Mouse (Mus musculus): ENCODE results near the gene Stag1. TPM values are rescaled to one million over a fixed set of nuclear protein-coding genes. Genes with fewer than 3 reads are reported as not detected.
A peak's percentile ranks its signal among the peaks of the same experiment; 100 is the strongest.

Gene Stag1
- polyA plus RNA-seq, 1 experiment from 2014 or later, result 16.8 TPM

- H3K9ac ChIP-seq, result no peak overlapping the region
- no peak overlapping the region for H3K4me2 ChIP-seq
- H3K36me3 ChIP-seq (replicated peaks), result no peaks in the 10 kb centered on the region
- H3K27me3 ChIP-seq, result no peaks in the 10 kb centered on the region
- no peak for ATAC-seq (ENCODE audit: insufficient read depth)
- no peaks in the 10 kb centered on the region for H3K4me1 ChIP-seq (replicated peaks)
- H3K9me3 ChIP-seq (replicated peaks), result no peaks in the 10 kb centered on the region
- no peak overlapping the region for H3K27ac ChIP-seq (replicated peaks)
- no peak overlapping the region for H3K4me3 ChIP-seq (replicated peaks)
- WGBS (ENCODE audit: insufficient replicate concordance), result 68% methylated on average over 2 of the region's 2 CpGs
Measured at GRCm38 (mm10) chr9:100969461-100969860, 371.9 kb downstream of the Stag1 start.

GRCm38 (mm10) chr9:100978666-100979065, 381.1 kb downstream of the Stag1 start:
- H3K9ac ChIP-seq, result no peak overlapping the region
- H3K27ac ChIP-seq (replicated peaks), result no peak overlapping the region
- no peak for ATAC-seq (ENCODE audit: insufficient read depth)
- no peaks in the 10 kb centered on the region for H3K4me1 ChIP-seq (replicated peaks)
- no peaks in the 10 kb centered on the region for H3K27me3 ChIP-seq
- H3K4me2 ChIP-seq, result no peak overlapping the region
- WGBS (ENCODE audit: insufficient replicate concordance), result 78% methylated on average over 5 of the region's 5 CpGs
- H3K36me3 ChIP-seq (replicated peaks), result no peaks in the 10 kb centered on the region
- H3K4me3 ChIP-seq (replicated peaks), result no peak overlapping the region
- no peaks in the 10 kb centered on the region for H3K9me3 ChIP-seq (replicated peaks)

- Histone ChIP-seq H3K27me3 (no peaks in the 10 kb centered on the region), H3K27ac (replicated peaks) (no peak overlapping the region), H3K9me3 (replicated peaks) (no peaks in the 10 kb centered on the region), H3K9ac (no peak overlapping the region), H3K4me1 (replicated peaks) (no peaks in the 10 kb centered on the region), H3K4me2 (no peak overlapping the region), H3K36me3 (replicated peaks) (peaks cover 2% of the 10 kb centered on the region; the same call in 1 of the 2 replicates), H3K4me3 (replicated peaks) (no peak overlapping the region)
- 81% methylated on average over 5 of the region's 5 CpGs for WGBS (ENCODE audit: insufficient replicate concordance)
- ATAC-seq (ENCODE audit: insufficient read depth), result no peak
Measured at GRCm38 (mm10) chr9:100979260-100979659, 381.7 kb downstream of the Stag1 start.

DNA sequence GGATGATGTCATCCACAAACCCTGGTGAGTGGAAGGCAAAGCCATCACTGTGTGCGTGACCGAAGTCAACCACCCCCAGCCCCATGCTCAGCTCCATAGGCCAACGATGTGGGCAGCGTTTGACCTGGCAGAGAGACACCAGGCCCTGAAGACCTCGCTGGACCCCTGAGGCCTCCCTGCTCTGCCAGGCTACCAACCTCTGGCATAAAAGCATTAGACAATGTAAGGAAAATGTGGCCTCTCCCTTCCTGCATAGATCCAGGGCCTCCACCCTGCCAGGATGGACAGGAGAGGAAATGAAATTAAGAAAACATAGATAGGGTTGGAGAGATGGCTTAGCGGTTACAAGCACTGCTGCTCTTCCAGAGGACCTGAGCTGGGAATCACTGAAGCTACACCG, 385.2 kb downstream of the Stag1 start:
- H3K4me3 ChIP-seq (replicated peaks), result no peak overlapping the region
- no peak overlapping the region for H3K9ac ChIP-seq
- H3K27me3 ChIP-seq, result no peaks in the 10 kb centered on the region
- H3K36me3 ChIP-seq (replicated peaks), result peaks cover 7% of the 10 kb centered on the region; the same call in 1 of the 2 replicates
- no peak overlapping the region for H3K4me2 ChIP-seq
- peaks cover 5% of the 10 kb centered on the region; the same call in 1 of the 2 replicates for H3K4me1 ChIP-seq (replicated peaks)
- no peaks in the 10 kb centered on the region for H3K9me3 ChIP-seq (replicated peaks)
- ATAC-seq (ENCODE audit: insufficient read depth), result no peak
- 83% methylated on average over 7 of the region's 7 CpGs for WGBS (ENCODE audit: insufficient replicate concordance)
- no peak overlapping the region for H3K27ac ChIP-seq (replicated peaks)

GRCm38 (mm10) chr9:100984381-100985310, 387.0 kb downstream of the Stag1 start:
- Histone ChIP-seq H3K4me2 (no peak overlapping the region), H3K27ac (replicated peaks) (no peak overlapping the region), H3K36me3 (replicated peaks) (peaks cover 7% of the 10 kb centered on the region; the same call in 1 of the 2 replicates), H3K9ac (no peak overlapping the region), H3K9me3 (replicated peaks) (no peaks in the 10 kb centered on the region), H3K4me1 (replicated peaks) (peaks cover 6% of the 10 kb centered on the region; the same call in 1 of the 2 replicates), H3K4me3 (replicated peaks) (no peak overlapping the region), H3K27me3 (no peaks in the 10 kb centered on the region)
- 84% methylated on average over 25 of the region's 25 CpGs for WGBS (ENCODE audit: insufficient replicate concordance)
- ATAC-seq (ENCODE audit: insufficient read depth), result no peak

- Histone ChIP-seq H3K4me1 (replicated peaks) (peaks cover 6% of the 10 kb centered on the region; the same call in 1 of the 2 replicates), H3K27ac (replicated peaks) (no peak overlapping the region), H3K9ac (no peak overlapping the region), H3K9me3 (replicated peaks) (no peaks in the 10 kb centered on the region), H3K36me3 (replicated peaks) (peaks cover 7% of the 10 kb centered on the region; the same call in 1 of the 2 replicates), H3K4me3 (replicated peaks) (no peak overlapping the region), H3K27me3 (no peaks in the 10 kb centered on the region), H3K4me2 (no peak overlapping the region)
- ATAC-seq (ENCODE audit: insufficient read depth), result no peak
- WGBS (ENCODE audit: insufficient replicate concordance), result 79% methylated on average over 5 of the region's 5 CpGs
Measured at GRCm38 (mm10) chr9:100987006-100987405, 389.4 kb downstream of the Stag1 start.

DNA sequence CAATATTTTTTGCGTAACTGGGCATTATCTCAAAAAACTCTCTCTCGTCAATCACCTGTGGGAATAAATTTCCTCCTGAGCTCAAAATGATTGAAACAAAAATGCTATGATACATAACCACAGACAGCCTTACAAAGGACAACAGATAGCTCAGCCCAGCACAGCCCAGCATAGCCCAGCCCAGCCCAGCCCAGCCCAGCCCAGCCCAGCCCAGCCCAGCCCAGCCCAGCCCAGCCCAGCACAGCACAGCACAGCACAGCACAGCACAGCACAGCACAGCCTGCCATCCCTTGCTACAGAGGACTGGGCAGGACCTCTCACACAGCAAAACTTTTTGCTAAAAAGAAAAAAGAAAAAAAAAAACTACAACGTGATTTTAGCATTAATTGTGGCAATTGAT, 390.3 kb downstream of the Stag1 start:
- Histone ChIP-seq H3K9me3 (replicated peaks) (no peaks in the 10 kb centered on the region), H3K4me3 (replicated peaks) (no peak overlapping the region), H3K4me2 (no peak overlapping the region), H3K27ac (replicated peaks) (no peak overlapping the region), H3K36me3 (replicated peaks) (peaks cover 7% of the 10 kb centered on the region; the same call in 1 of the 2 replicates), H3K27me3 (no peaks in the 10 kb centered on the region), H3K9ac (no peak overlapping the region), H3K4me1 (replicated peaks) (peaks cover 6% of the 10 kb centered on the region; the same call in 1 of the 2 replicates)
- 67% methylated on average over 3 of the region's 3 CpGs for WGBS (ENCODE audit: insufficient replicate concordance)
- ATAC-seq (ENCODE audit: insufficient read depth), result peak; percentile 49

- H3K27ac ChIP-seq (replicated peaks), result no peak overlapping the region
- no peak overlapping the region for H3K4me2 ChIP-seq
- H3K9ac ChIP-seq, result no peak overlapping the region
- 79% methylated on average over 5 of the region's 5 CpGs for WGBS (ENCODE audit: insufficient replicate concordance)
- ATAC-seq (ENCODE audit: insufficient read depth), result no peak
- no peaks in the 10 kb centered on the region for H3K27me3 ChIP-seq
- H3K36me3 ChIP-seq (replicated peaks), result peaks cover 12% of the 10 kb centered on the region; the same call in 1 of the 2 replicates
- no peaks in the 10 kb centered on the region for H3K9me3 ChIP-seq (replicated peaks)
- H3K4me1 ChIP-seq (replicated peaks), result peaks cover 6% of the 10 kb centered on the region; the same call in 1 of the 2 replicates
- no peak overlapping the region for H3K4me3 ChIP-seq (replicated peaks)
Measured at GRCm38 (mm10) chr9:100990609-100991008, 393.0 kb downstream of the Stag1 start.

GRCm38 (mm10) chr9:100991321-100991720, 393.7 kb downstream of the Stag1 start:
- no peak overlapping the region for H3K4me2 ChIP-seq
- H3K36me3 ChIP-seq (replicated peaks), result peaks cover 12% of the 10 kb centered on the region; the same call in 1 of the 2 replicates
- peaks cover 7% of the 10 kb centered on the region; the same call in 1 of the 2 replicates for H3K4me1 ChIP-seq (replicated peaks)
- no peak for ATAC-seq (ENCODE audit: insufficient read depth)
- H3K4me3 ChIP-seq (replicated peaks), result no peak overlapping the region
- no peaks in the 10 kb centered on the region for H3K9me3 ChIP-seq (replicated peaks)
- 85% methylated on average over 2 of the region's 2 CpGs for WGBS (ENCODE audit: insufficient replicate concordance)
- no peak overlapping the region for H3K27ac ChIP-seq (replicated peaks)
- H3K9ac ChIP-seq, result no peak overlapping the region
- H3K27me3 ChIP-seq, result no peaks in the 10 kb centered on the region

GRCm38 (mm10) chr9:100992191-100992590, 394.6 kb downstream of the Stag1 start:
- Histone ChIP-seq H3K4me1 (replicated peaks) (peaks cover 12% of the 10 kb centered on the region; the same call in 1 of the 2 replicates), H3K27ac (replicated peaks) (no peak overlapping the region), H3K4me2 (no peak overlapping the region), H3K36me3 (replicated peaks) (peaks cover 9% of the 10 kb centered on the region; the same call in 1 of the 2 replicates), H3K4me3 (replicated peaks) (no peak overlapping the region), H3K9me3 (replicated peaks) (no peaks in the 10 kb centered on the region), H3K9ac (no peak overlapping the region), H3K27me3 (no peaks in the 10 kb centered on the region)
- ATAC-seq (ENCODE audit: insufficient read depth), result no peak
- WGBS (ENCODE audit: insufficient replicate concordance), result 85% methylated on average over 2 of the region's 2 CpGs

- 75% methylated on average over 4 of the region's 4 CpGs for WGBS (ENCODE audit: insufficient replicate concordance)
- Histone ChIP-seq H3K4me1 (replicated peaks) (0 out of 2 replicates have a peak, but pooled peaks cover 6% of the 10 kb centered on the region), H3K4me2 (no peak overlapping the region)
Measured at GRCm38 (mm10) chr9:100993937-100994336, 396.3 kb downstream of the Stag1 start.

More at GRCm38 (mm10) chr9:100993937-100994336, 396.3 kb downstream of the Stag1 start:
- Histone ChIP-seq H3K36me3 (replicated peaks) (peaks cover 9% of the 10 kb centered on the region; the same call in 1 of the 2 replicates), H3K27me3 (no peaks in the 10 kb centered on the region), H3K27ac (replicated peaks) (no peak overlapping the region), H3K4me3 (replicated peaks) (no peak overlapping the region), H3K9me3 (replicated peaks) (no peaks in the 10 kb centered on the region), H3K9ac (no peak overlapping the region)
- no peak for ATAC-seq (ENCODE audit: insufficient read depth)
